Mouse (Mus musculus) heart, adult 18-20 months (tissue): ENCODE measurements at regions not wholly inside any gene's neighbourhood (a gene's known extent, or its start where the extent isn't known, plus 50 kb on each side); places are given as distances from the start of the nearest gene placed in this dataset.

ENCODE experiments used
- DNase-seq, 2 experiments: peaks; one replicate each; pipeline ENCODE4 v3.0.0; 2021 to 2022; ENCODE audit warnings: mixed read lengths in 1 of 2

DNA sequence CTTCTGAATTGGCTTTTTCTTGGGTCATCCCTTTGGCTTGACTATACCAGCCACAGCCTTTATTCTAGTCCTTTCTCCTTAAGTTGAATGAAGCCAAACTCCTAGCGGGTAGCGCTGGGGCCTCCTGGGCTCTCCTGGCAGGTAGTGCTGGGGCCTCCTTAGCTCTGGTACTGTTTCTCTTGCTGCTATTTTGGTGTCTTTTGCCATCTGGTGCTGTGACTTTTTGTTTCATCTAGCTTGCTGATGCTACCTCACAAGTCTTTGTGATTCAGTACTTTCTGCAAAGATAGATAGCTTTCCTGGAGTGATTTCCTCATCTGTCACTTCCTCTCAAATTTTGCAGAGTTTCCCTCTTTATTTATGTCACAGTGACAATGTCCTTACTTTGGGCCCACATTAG lies 90.1 kb downstream of the Tmem200c start:
- DNase-seq: no peak

GRCm38 (mm10) chr17:68918228-68918627 lies 91.8 kb downstream of the Tmem200c start:
- DNase-seq: no peak

GRCm38 (mm10) chr17:68923271-68923670 lies 96.8 kb downstream of the Tmem200c start:
- no peak for DNase-seq

- no peak for DNase-seq
Observed at GRCm38 (mm10) chr17:68927418-68927817, 101.0 kb downstream of the Tmem200c start.

DNA sequence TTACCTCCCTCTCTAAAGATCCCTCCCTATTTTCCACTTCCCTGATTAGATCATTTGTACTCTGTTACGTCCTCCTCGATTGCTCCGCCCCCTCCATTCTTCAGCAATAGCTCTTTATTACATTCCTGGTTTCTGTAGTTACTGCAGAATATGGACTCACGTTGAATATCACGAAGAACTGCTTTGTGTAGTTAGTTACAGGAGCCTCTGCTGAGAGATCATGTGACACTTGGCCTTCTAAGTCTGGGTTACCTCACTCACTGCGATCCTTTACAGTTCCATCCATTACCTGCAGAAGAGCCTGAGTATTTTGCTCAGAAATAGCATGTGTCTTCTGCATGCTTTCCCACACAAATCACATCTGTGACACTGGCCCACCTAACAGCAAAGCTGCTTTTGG lies 102.3 kb downstream of the Tmem200c start:
- DNase-seq: no peak

GRCm38 (mm10) chr17:68933265-68933664 lies 106.8 kb downstream of the Tmem200c start:
- no peak for DNase-seq

- DNase-seq: no peak
Observed at GRCm38 (mm10) chr17:68934066-68934465, 107.6 kb downstream of the Tmem200c start.

DNA sequence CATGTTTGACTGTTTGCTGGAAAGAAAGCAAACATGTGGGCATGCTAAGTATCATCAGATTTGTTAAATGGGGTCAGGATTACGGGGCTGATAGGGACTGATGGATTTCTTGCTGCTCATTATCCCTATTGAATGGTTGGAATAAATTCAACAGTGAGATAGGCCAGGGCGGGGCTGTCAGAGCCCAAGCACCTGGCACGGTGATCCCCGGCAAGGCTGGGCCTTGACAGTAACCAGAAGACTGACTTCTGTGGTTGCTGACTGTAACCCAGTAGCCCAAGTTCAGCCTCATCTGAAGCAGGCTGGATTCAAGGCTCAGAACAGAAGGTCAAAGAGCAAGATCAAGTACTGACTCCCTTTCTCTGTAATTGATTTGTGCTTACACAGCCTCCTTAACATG lies 109.6 kb downstream of the Tmem200c start:
- DNase-seq: no peak

DNA sequence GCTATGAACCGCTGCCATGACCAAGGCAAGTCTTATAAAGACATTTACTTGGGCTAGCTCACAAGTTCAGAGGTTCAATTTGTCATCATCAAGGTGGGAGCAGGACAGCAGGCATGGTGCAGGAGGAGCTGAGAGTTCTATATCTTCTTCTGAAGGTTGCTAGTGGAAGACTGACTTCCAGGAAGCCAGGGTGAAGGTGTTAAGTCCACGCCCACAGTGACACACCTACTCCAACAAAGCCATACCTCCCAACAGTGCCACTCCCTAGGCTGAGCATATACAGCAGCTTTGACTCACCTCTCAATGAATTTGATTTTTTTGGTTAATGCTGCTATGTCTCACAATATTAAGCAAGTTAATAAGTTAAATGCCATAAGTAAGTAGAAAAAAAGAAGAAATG lies 119.2 kb upstream of the Epb41l3 start:
- no peak for DNase-seq

- DNase-seq: no peak
Observed at GRCm38 (mm10) chr17:68961160-68961559, 114.3 kb upstream of the Epb41l3 start.

- no peak for DNase-seq
Observed at GRCm38 (mm10) chr17:68975606-68976005, 99.9 kb upstream of the Epb41l3 start.

DNA sequence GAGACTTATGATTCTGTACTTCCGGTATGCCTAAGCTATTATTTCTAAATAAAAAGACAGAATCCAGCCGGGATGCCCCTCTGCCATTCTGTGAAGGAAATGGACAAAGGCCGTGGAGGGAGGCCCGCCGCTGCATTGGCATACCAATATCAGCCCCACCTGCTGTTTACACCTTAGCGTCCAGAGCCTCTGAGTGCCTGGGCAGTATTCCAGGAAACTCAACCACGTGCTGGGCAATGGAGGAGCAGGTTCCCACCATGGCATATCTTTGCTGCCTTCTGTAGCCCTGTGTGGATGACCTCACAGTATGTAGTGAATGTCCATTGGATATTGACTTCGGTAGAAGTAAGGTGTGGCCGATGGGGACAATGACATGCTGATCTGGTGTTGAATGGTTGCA lies 97.3 kb upstream of the Epb41l3 start:
- DNase-seq: no peak

GRCm38 (mm10) chr17:68981120-68981519 lies 94.4 kb upstream of the Epb41l3 start:
- DNase-seq: no peak

- no peak for DNase-seq
Observed at GRCm38 (mm10) chr17:68982094-68982493, 93.4 kb upstream of the Epb41l3 start.

DNA sequence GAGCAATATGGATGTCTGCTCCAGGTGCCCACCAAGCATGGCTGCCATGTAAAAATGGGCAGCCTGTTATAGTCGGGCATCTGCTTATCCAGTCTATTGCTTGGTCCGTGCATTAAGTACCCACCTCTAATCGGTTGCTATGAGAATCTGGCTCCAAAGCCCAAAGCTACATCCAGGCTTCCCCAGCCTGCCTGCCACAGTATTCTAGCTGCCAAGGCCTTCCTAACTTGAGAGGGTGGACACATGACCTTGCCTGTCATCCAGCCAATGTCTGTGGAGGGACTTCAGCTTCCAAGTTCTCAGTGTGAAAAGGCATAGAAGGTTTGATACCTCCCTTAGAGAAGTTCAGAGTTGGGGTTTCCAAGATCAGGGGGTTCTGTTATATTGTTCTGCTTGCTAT lies 75.6 kb upstream of the Epb41l3 start:
- DNase-seq: peak; percentile 6 to 11

- DNase-seq: no peak
Observed at GRCm38 (mm10) chr17:69004051-69004450, 71.4 kb upstream of the Epb41l3 start.

DNA sequence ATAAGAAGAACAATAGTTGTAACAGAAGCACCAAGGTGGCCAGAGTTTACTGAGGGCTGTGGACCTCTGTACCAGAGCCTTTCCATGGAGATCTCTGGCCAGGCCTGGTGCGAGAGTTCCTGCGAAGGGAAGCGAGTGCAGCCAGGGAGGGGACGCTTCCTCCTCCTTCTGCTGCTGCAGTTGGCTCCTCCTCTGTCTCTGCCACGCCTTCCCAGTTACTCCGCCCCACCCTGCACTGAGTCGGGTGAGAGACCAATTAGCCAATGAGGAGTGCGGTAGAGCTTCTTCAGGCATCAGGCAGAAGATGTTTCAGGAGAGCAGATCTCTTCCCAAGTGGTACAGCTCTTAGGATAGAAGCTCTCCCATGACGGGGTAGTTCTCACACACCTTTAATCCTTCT lies 69.2 kb upstream of the Epb41l3 start:
- DNase-seq: peak in 1 of 2 experiments; percentile 1
